Mouse (Mus musculus) embryo, embryonic 10.5 days (tissue): Measurements from ENCODE around the gene Gm15319.
"Not testable (repeated sequence)": the region's sequence is repeated elsewhere in the genome, so short reads cannot be mapped to it uniquely, and the experiment has no call there.

Experiments
- DNase-seq: peaks from one replicate; pipeline ENCODE4 v3.0.0-alpha.2; 2015; ENCODE audit warnings: low spot score

Gene Gm15319

DNA sequence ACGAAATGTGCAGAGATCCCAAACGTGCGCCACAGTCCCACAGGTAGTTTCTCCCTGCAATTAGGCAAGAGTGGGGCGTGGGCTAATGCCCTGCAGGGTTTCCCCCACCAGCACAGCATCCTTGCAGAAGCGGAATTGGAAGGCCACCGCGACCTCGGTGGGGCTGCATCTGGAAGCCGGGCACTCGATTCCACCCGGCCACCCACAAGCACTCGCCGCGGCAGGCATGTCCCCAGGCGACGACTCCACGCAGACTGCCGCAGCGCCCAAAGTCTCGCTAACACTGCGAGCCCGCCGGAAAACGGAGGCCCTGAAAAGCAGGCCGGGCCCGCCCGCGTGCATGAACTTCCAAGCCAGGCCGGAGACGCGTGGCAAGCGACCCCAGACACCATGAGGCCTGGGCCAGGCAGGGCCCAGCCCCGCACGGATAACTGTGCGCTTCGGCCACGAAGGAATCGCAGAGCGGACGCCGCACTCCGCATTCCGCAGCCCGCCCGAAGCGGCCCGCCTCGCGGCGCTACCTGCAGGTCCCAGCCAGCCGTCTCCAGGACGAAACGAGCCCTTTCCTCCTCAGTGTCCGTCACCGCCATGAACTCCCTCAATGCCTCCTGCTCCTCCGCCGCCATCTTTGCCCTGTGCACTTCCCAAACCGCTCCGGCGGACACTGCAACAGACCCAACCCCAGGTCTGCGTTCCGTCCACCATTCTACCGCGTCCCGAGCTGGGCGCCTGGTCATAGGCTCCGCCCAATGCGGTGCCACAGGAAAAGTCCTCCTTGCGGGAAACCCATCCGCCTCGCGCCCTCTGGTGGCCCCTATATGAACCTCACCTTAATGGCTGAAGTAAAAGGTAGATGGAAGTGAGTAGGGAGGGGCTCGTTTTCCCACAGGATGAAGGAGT is 66.0 kb downstream of the Gm15319 start:
- peak; percentile 83 for DNase-seq

GRCm38 (mm10) chr8:20295881-20296280 is 67.1 kb downstream of the Gm15319 start:
- not testable (repeated sequence) for DNase-seq

DNA sequence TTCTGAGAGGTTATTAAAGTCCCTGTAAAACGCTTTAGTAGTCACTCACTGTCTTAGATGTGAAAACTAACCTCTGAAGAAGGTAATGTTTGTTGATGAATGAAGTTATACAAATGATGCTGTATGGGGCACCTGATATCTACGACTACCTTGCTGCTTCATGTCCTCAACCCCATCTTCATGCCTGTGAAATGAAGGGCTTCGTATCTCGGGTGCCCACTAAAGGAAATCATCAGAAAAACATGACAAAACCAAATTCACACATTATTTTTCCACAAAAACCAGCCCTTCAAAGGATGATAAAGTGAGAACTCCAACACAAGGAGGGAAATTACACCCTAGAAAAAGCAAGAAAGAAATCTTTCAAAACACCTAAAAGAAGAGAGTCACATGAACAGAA is 68.2 kb downstream of the Gm15319 start:
- not testable (repeated sequence) for DNase-seq

GRCm38 (mm10) chr8:20293966-20294365 is 69.0 kb downstream of the Gm15319 start:
- not testable (repeated sequence) for DNase-seq

DNA sequence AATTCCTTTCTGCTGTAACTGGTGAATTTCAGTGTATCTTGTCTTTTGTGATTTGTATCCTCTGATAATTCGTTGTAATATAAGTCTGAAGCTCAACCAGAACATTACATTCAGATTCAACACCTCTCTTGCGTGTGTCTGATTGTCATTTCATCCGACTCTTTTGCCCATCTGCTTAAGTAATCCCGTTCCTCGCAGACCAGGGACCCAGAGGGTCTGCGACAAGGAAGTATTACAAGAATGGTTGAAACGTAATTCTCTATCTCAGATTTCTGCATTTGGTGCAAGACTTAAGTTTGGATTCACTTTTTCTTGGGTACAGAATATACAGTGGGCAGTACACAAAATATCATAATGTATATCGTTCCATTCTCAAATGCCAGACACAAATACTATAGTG is 73.0 kb downstream of the Gm15319 start:
- not testable (repeated sequence) for DNase-seq

- DNase-seq = not testable (repeated sequence)
These were observed 74.1 kb downstream of the Gm15319 start for GRCm38 (mm10) chr8:20288878-20289277.

GRCm38 (mm10) chr8:20287706-20288105 is 75.3 kb downstream of the Gm15319 start:
- not testable (repeated sequence) for DNase-seq
